Mouse (Mus musculus) midbrain, embryonic 16.5 days (tissue): ENCODE data around the gene Prkcq. TPM values are rescaled to one million over a fixed set of nuclear protein-coding genes. Genes with fewer than 3 reads are reported as not detected.

Source experiments
- ATAC-seq: fragments of 200-750 bp; cut with Nextera tagmentation; 2 replicates; pipeline ENCODE4 v1.8.0; 2017; ENCODE audit warnings: moderate TSS enrichment
- H3K27ac ChIP-seq: fragments of 300-500 bp; sonication (generic); 2 replicates; pipeline ENCODE4 v1.5.1; 2014; ENCODE audit warnings: mild to moderate bottlenecking, low read length, mixed read lengths
- H3K27me3 ChIP-seq: fragments of 300-500 bp; sonication (generic); 2 replicates; pipeline ENCODE4 v1.6.1; 2014; ENCODE audit warnings: low read depth, low read length, mixed read lengths; ENCODE audit not compliant: control insufficient read depth, insufficient read depth
- H3K36me3 ChIP-seq: fragments of 300-500 bp; sonication (generic); 2 replicates; pipeline ENCODE4 v1.6.1; 2014; ENCODE audit warnings: mild to moderate bottlenecking, low read length, moderate library complexity, mixed read lengths; ENCODE audit not compliant: control insufficient read depth, insufficient read depth
- H3K4me1 ChIP-seq: fragments of 300-500 bp; sonication (generic); 2 replicates; pipeline ENCODE4 v1.6.1; 2014; ENCODE audit warnings: mild to moderate bottlenecking, low read length, mixed read lengths; ENCODE audit not compliant: control insufficient read depth, insufficient read depth
- H3K4me2 ChIP-seq: fragments of 300-500 bp; sonication (generic); 2 replicates; pipeline ENCODE4 v1.6.1; 2014; ENCODE audit warnings: mild to moderate bottlenecking, low read length, mixed read lengths
- H3K4me3 ChIP-seq: fragments of 300-500 bp; sonication (generic); 2 replicates; pipeline ENCODE4 v1.5.1; 2014; ENCODE audit warnings: low read depth, mild to moderate bottlenecking, low read length, moderate library complexity, mixed read lengths
- H3K9ac ChIP-seq: fragments of 300-500 bp; sonication (generic); 2 replicates; pipeline ENCODE4 v1.6.1; 2014; ENCODE audit warnings: low read depth, low read length, mixed read lengths
- H3K9me3 ChIP-seq: fragments of 300-500 bp; sonication (generic); replicated peaks from 2 replicates; pipeline ENCODE4 v1.6.1; 2014; ENCODE audit warnings: mild to moderate bottlenecking, low read length, mixed read lengths; ENCODE audit not compliant: control insufficient read depth, poor library complexity, severe bottlenecking
- WGBS: fragments of 180-500 bp; shearing (Covaris S2); extraction: QIAGEN DNeasy Blood & Tissue Kit; methylation state at CpG from one replicate; pipeline ENCODE4 v1.1.7; 2014; 5-methylcytosine and 5-hydroxymethylcytosine counted together
- polyA plus RNA-seq: library from polyadenylated mRNA; unstranded; fragments of >200 nt; fragmentation: Nextera tagmentation; extraction: Ambion mirVana; gene quantifications from 2 replicates; pipeline ENCODE4 v1.2.1, GENCODE M21; 2015

Gene Prkcq
- polyA plus RNA-seq, 1 experiment from 2014 or later: 7.8 TPM

GRCm38 (mm10) chr2:11193099-11193618 is 21.3 kb downstream of the Prkcq start:
- Histone ChIP-seq H3K9me3 (no peaks in the 10 kb centered on the region), H3K36me3 (no peaks in the 10 kb centered on the region), H3K9ac (no peak overlapping the region), H3K27me3 (no peaks in the 10 kb centered on the region), H3K4me1 (no peaks in the 10 kb centered on the region), H3K4me2 (no peak overlapping the region), H3K27ac (no peak overlapping the region), H3K4me3 (no peak overlapping the region)
- no peak for ATAC-seq
- WGBS: 90% methylated on average over 6 of the region's 6 CpGs

- Histone ChIP-seq H3K4me2 (no peak overlapping the region), H3K4me3 (no peak overlapping the region), H3K9me3 (no peaks in the 10 kb centered on the region), H3K9ac (no peak overlapping the region), H3K27ac (no peak overlapping the region), H3K36me3 (no peaks in the 10 kb centered on the region), H3K27me3 (no peaks in the 10 kb centered on the region), H3K4me1 (no peaks in the 10 kb centered on the region)
- ATAC-seq: no peak
- WGBS: 89% methylated on average over 5 of the region's 5 CpGs
Measured at GRCm38 (mm10) chr2:11194732-11195340, 22.9 kb downstream of the Prkcq start.

DNA sequence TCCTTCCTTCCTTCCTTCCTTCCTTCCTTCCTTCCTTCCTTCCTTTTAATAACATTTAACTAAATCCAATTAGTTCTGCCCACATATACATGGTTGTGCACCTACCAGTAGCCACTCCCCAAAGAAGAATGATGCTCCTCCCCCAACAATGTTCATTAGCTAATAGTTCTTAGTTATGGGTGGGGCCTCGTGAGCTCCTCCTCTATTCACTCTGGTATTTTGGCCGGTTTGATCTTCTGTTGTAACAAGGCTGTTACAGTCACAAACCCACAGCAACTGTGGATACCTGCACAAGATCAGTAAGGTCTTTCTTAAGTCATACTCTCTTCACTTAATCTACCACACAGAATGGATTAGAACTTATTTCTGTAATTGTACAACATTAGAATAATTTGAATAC is 24.2 kb downstream of the Prkcq start:
- no peak overlapping the region for H3K9ac ChIP-seq
- no peaks in the 10 kb centered on the region for H3K27me3 ChIP-seq
- ATAC-seq: no peak
- H3K4me2 ChIP-seq: no peak overlapping the region
- H3K36me3 ChIP-seq: no peaks in the 10 kb centered on the region
- no peaks in the 10 kb centered on the region for H3K9me3 ChIP-seq
- no peak overlapping the region for H3K4me3 ChIP-seq
- no peak overlapping the region for H3K27ac ChIP-seq
- no peaks in the 10 kb centered on the region for H3K4me1 ChIP-seq
- WGBS: 81% methylated on average over 2 of the region's 2 CpGs

- Histone ChIP-seq H3K36me3 (no peaks in the 10 kb centered on the region), H3K4me2 (no peak overlapping the region), H3K4me1 (no peaks in the 10 kb centered on the region), H3K4me3 (no peak overlapping the region), H3K27ac (no peak overlapping the region), H3K9ac (no peak overlapping the region), H3K9me3 (no peaks in the 10 kb centered on the region), H3K27me3 (no peaks in the 10 kb centered on the region)
- no peak for ATAC-seq
- WGBS: 90% methylated on average over 5 of the region's 5 CpGs
Measured at GRCm38 (mm10) chr2:11196952-11197559, 25.1 kb downstream of the Prkcq start.

DNA sequence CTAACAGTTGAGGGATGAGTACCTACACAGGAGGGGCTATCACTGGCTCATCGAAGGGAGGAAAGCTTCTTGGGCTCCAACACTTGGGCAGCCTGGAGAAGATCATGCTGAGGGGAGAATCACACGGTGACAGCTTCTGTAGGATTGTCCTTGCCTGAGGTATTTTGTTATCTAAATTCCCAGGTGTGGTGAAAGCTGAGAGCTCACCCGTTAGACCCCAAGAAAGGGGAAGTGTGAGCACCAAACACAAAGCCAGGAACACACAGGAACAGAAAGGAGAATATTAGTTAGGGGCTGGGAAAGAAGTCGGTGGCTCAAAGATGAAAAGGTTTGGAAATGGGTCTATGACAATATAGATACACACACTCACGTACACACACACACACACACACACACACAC is 27.7 kb downstream of the Prkcq start:
- no peak overlapping the region for H3K4me2 ChIP-seq
- no peaks in the 10 kb centered on the region for H3K4me1 ChIP-seq
- H3K9me3 ChIP-seq: no peaks in the 10 kb centered on the region
- no peak overlapping the region for H3K9ac ChIP-seq
- no peak for ATAC-seq
- no peak overlapping the region for H3K4me3 ChIP-seq
- no peak overlapping the region for H3K27ac ChIP-seq
- H3K27me3 ChIP-seq: no peaks in the 10 kb centered on the region
- 84% methylated on average over 5 of the region's 5 CpGs for WGBS
- H3K36me3 ChIP-seq: no peaks in the 10 kb centered on the region

DNA sequence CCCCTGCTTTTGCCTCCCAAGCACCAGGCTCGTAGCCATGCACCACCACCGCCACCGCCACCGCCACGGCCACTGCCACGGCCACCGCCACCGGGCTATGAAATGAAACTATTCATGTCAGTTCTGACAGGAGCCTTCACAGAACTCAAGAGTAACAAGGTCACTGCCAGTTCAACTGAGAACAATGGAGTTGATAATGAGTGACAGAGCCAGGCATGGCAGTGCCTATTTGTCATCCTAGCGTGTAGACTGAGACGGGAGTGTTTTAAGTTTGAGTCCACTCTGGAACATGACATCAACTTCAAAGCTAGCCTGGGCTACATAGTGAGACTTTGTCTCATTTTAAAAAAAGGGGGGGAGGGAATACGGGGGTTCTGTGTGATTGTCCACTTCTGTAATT is 30.9 kb downstream of the Prkcq start:
- Histone ChIP-seq H3K9me3 (no peaks in the 10 kb centered on the region), H3K4me1 (no peaks in the 10 kb centered on the region), H3K9ac (no peak overlapping the region), H3K4me2 (no peak overlapping the region), H3K27ac (no peak overlapping the region), H3K4me3 (no peak overlapping the region), H3K36me3 (no peaks in the 10 kb centered on the region), H3K27me3 (no peaks in the 10 kb centered on the region)
- WGBS: 87% methylated on average over 11 of the region's 11 CpGs
- no peak for ATAC-seq

DNA sequence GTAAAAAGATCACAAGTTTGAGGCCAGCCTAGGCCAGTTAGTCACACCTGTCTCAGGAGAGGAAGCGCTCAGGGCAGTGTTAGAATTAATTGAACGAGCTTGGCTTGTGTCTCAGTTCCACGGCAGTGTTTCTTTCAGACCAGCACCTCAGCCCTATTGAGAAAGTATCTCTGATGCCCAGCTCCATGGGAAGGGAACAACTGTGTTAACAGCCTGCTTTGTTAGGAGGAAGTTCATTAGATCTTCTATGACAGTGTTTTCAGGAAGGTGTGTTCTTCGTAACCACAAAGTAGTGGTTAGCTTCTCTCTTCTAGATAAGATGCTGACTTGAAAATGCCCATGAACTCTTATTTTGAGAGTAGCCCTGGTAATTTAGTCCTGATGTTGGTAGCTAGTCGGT is 31.4 kb downstream of the Prkcq start:
- Histone ChIP-seq H3K4me2 (no peak overlapping the region), H3K9me3 (no peaks in the 10 kb centered on the region), H3K4me1 (no peaks in the 10 kb centered on the region), H3K27ac (no peak overlapping the region), H3K27me3 (no peaks in the 10 kb centered on the region), H3K9ac (no peak overlapping the region), H3K36me3 (no peaks in the 10 kb centered on the region), H3K4me3 (no peak overlapping the region)
- no peak for ATAC-seq
- 85% methylated on average over 5 of the region's 5 CpGs for WGBS

GRCm38 (mm10) chr2:11204232-11204631 is 32.3 kb downstream of the Prkcq start:
- 69% methylated on average over 5 of the region's 5 CpGs for WGBS
- no peak overlapping the region for H3K27ac ChIP-seq
- no peaks in the 10 kb centered on the region for H3K4me1 ChIP-seq
- no peak overlapping the region for H3K4me2 ChIP-seq
- no peak overlapping the region for H3K4me3 ChIP-seq
- H3K9me3 ChIP-seq: no peaks in the 10 kb centered on the region
- no peak overlapping the region for H3K9ac ChIP-seq
- no peak for ATAC-seq
- H3K36me3 ChIP-seq: no peaks in the 10 kb centered on the region
- no peaks in the 10 kb centered on the region for H3K27me3 ChIP-seq

GRCm38 (mm10) chr2:11204961-11205360 is 33.1 kb downstream of the Prkcq start:
- no peak for ATAC-seq
- Histone ChIP-seq H3K27me3 (no peaks in the 10 kb centered on the region), H3K4me2 (no peak overlapping the region), H3K9ac (no peak overlapping the region), H3K36me3 (no peaks in the 10 kb centered on the region), H3K4me3 (no peak overlapping the region), H3K27ac (no peak overlapping the region), H3K4me1 (no peaks in the 10 kb centered on the region), H3K9me3 (no peaks in the 10 kb centered on the region)
- 91% methylated on average over 9 of the region's 9 CpGs for WGBS
